Mouse (Mus musculus) thymus, adult 2 months (tissue): ENCODE measurements around the gene Zfp990.
"Not testable (repeated sequence)": the region's sequence is repeated elsewhere in the genome, so short reads cannot be mapped to it uniquely, and the experiment has no call there.

Source experiments
- CTCF ChIP-seq: fragments of 200-500 bp; IDR thresholded peaks from 2 replicates; pipeline ENCODE4 v1.5.1; 2012; ENCODE audit warnings: mild to moderate bottlenecking, control low read depth, low read length, moderate library complexity, borderline replicate concordance; ENCODE audit not compliant: control insufficient read depth, poor library complexity, insufficient read depth; ENCODE audit errors: extremely low read depth
- POLR2A ChIP-seq: fragments of 200-500 bp; IDR thresholded peaks from 2 replicates; pipeline ENCODE4 v1.6.1; 2012; ENCODE audit warnings: mild to moderate bottlenecking, low read length, control low read depth, moderate library complexity; ENCODE audit not compliant: control insufficient read depth, poor library complexity, insufficient read depth; ENCODE audit errors: extremely low read depth

- TF ChIP-seq POLR2A, CTCF: not testable (repeated sequence)
Measured at GRCm38 (mm10) chr4:145463553-145464253, 46.9 kb upstream of the Zfp990 start.
